Mouse (Mus musculus): ENCODE data around the gene Prph. TPM values are rescaled to one million over a fixed set of nuclear protein-coding genes. Genes with fewer than 3 reads are reported as not detected.

Prph gene
- not detected in 2 replicates for total RNA-seq (2017)

GRCm38 (mm10) chr15:99055040-99055439, at the start of gene Prph:
Gene Prph, plus strand, starts transcription at chr15:99055174.
- ATAC-seq (replicated peaks; ENCODE audit: low read depth, poor library complexity, severe bottlenecking), result no peak

- peak; percentile 90 for ATAC-seq (replicated peaks; ENCODE audit: low read depth, poor library complexity, severe bottlenecking)
Measured at GRCm38 (mm10) chr15:99008801-99009241, 46.2 kb upstream of the Prph start.

- no peak for ATAC-seq (replicated peaks; ENCODE audit: low read depth, poor library complexity, severe bottlenecking)
Measured at GRCm38 (mm10) chr15:99010896-99011295, 44.1 kb upstream of the Prph start.

GRCm38 (mm10) chr15:99011946-99012345, 43.0 kb upstream of the Prph start:
- no peak for ATAC-seq (replicated peaks; ENCODE audit: low read depth, poor library complexity, severe bottlenecking)

- ATAC-seq (replicated peaks; ENCODE audit: low read depth, poor library complexity, severe bottlenecking), result no peak
Measured at GRCm38 (mm10) chr15:99014496-99015030, 40.4 kb upstream of the Prph start.

GRCm38 (mm10) chr15:99017355-99017761, 37.6 kb upstream of the Prph start:
- ATAC-seq (replicated peaks; ENCODE audit: low read depth, poor library complexity, severe bottlenecking), result no peak

GRCm38 (mm10) chr15:99017986-99018385, 37.0 kb upstream of the Prph start:
- no peak for ATAC-seq (replicated peaks; ENCODE audit: low read depth, poor library complexity, severe bottlenecking)

- ATAC-seq (replicated peaks; ENCODE audit: low read depth, poor library complexity, severe bottlenecking), result no peak
Measured at GRCm38 (mm10) chr15:99018630-99019029, 36.3 kb upstream of the Prph start.

GRCm38 (mm10) chr15:99019436-99019835, 35.5 kb upstream of the Prph start:
- no peak for ATAC-seq (replicated peaks; ENCODE audit: low read depth, poor library complexity, severe bottlenecking)

- no peak for ATAC-seq (replicated peaks; ENCODE audit: low read depth, poor library complexity, severe bottlenecking)
Measured at GRCm38 (mm10) chr15:99020171-99020570, 34.8 kb upstream of the Prph start.

GRCm38 (mm10) chr15:99021255-99021654, 33.7 kb upstream of the Prph start:
- no peak for ATAC-seq (replicated peaks; ENCODE audit: low read depth, poor library complexity, severe bottlenecking)

- ATAC-seq (replicated peaks; ENCODE audit: low read depth, poor library complexity, severe bottlenecking), result peak; percentile 64
Measured at GRCm38 (mm10) chr15:99024668-99025314, 30.2 kb upstream of the Prph start.

- ATAC-seq (replicated peaks; ENCODE audit: low read depth, poor library complexity, severe bottlenecking), result no peak
Measured at GRCm38 (mm10) chr15:99025414-99025813, 29.6 kb upstream of the Prph start.

- no peak for ATAC-seq (replicated peaks; ENCODE audit: low read depth, poor library complexity, severe bottlenecking)
Measured at GRCm38 (mm10) chr15:99026259-99026658, 28.7 kb upstream of the Prph start.

- ATAC-seq (replicated peaks; ENCODE audit: low read depth, poor library complexity, severe bottlenecking), result no peak
Measured at GRCm38 (mm10) chr15:99027116-99027515, 27.9 kb upstream of the Prph start.

- ATAC-seq (replicated peaks; ENCODE audit: low read depth, poor library complexity, severe bottlenecking), result no peak
Measured at GRCm38 (mm10) chr15:99028874-99029458, 26.0 kb upstream of the Prph start.

- ATAC-seq (replicated peaks; ENCODE audit: low read depth, poor library complexity, severe bottlenecking), result peak; percentile 81
Measured at GRCm38 (mm10) chr15:99029619-99030584, 25.1 kb upstream of the Prph start, which contains the start of gene Tuba1c. Gene Tuba1c, plus strand, starts transcription at chr15:99029891.

- peak; percentile 16; the same call in 1 of the 2 replicates for ATAC-seq (replicated peaks; ENCODE audit: low read depth, poor library complexity, severe bottlenecking)
Measured at GRCm38 (mm10) chr15:99030585-99031387, 24.2 kb upstream of the Prph start.

GRCm38 (mm10) chr15:99031388-99031675, 23.6 kb upstream of the Prph start:
- ATAC-seq (replicated peaks; ENCODE audit: low read depth, poor library complexity, severe bottlenecking), result no peak

Data from common myeloid progenitor, adult 5-6 weeks (primary cell).